Mouse (Mus musculus) mature B cell (primary cell): ENCODE data around the gene Borcs8.

Source experiments
- in situ Hi-C: fragments of 300-500 bp; cut with MboI; formaldehyde crosslinking; loops from 2 replicates; pipeline ENCODE4 v1.14.3; 2019

The Borcs8 gene

DNA sequence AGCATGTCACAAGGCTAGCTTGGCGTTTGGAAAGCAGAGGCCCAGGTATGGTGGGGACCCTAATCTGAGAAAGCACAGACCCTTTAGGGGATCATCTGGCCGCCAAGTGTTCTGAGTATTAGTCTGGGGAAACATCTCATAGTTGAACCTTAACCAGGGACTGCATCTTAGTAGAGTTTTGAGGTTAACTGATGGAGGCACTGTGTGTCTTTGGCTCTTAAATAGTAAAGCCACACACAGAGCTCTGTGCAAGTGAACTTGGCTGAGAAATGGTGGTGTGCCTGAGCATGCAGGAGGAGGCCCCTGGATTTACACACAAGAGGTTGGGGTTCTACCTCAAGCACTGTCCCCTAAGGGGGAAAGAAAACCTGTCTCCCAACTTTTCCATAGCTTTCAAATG lies 38.9 kb downstream of the Borcs8 start:
- in situ Hi-C loops: no loop called here

DNA sequence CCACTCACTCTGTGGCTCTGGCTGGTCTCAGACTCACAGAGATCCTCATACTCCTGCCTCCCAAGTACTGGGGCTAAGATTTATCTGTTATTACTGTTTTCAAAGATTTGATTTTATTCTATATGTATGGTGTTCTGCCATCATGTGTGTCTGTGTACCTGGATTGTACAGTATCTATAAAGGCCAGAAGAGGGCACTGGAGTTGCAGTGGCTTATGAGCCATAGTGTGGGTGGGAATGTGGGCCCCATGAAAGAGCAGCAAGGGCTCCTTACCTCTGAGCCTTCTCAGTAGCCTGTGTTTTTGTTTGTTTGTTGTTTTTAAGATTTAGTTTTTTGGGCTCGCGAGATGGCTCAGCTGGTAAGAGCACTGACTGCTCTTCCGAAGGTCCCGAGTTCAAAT lies 39.8 kb downstream of the Borcs8 start:
- in situ Hi-C loops: no loop called here

DNA sequence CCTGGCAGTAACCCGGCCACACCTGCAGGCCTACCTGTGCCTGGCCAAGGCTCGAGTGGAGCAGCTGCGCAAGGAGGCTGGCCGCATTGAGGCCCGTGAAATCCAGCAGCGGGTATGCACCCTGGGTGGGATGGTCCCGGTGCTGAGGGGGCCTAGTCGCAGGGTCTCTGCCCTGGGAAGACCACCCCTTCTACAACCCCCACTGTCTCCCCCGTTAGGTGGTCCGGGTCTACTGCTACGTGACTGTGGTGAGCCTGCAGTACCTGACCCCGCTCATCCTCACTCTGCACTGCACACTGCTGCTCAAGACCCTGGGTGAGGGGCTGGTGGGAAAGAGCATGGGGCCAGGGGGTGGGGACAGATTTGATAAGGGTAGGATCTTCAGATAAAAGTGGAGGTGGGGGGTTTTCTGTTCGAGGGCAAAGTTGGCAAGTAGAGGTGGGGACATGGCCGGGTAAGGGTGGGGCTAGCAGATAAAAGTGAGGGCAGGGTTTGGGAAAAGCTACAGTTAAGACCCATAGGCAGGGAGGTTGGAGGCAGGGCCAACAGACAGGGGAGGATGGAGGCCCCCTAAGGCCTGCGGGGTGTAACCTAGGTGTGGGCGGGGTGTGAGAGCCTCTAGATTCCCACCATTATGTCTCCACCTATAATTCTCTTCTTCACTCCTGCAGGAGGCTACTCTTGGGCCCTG lies 42.1 kb downstream of the Borcs8 start:
- in situ Hi-C loops: no loop called here

DNA sequence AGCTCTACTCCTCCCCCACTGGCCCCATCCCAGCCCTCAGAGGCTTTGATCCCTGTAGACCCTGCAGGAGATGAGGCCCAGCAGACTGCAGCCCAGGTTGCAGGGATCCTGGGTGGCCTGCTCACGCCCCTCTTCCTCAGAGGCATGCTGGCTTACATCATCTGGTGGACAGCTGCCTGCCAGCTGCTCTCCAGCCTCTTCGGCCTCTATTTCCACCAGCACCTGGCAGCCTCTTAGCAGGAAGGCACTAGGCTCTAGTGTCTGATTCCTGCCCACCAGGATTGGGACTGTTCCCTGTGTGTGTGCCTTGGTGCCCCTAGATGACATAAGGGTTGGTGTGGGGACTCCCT lies 42.6 kb downstream of the Borcs8 start:
- in situ Hi-C loops: no loop called here

DNA sequence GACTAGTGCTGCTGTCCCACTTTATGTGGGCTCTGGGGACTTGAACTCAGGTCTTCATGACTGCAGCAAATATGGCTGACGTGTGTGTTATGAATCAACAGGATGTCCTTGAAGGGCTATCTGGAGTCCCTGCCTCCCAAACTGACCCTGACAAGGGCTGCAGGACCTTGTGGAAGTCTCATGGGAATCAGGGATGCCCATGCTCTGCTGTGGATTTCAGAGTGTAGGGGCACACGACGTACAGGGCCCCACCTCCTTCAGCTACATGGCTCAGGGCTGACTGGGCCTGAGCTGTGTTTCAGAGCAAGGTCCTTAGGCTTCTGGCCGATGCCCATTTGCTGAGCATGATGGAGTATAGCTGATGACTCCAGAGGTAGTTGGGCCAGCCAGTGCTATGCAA lies 43.9 kb downstream of the Borcs8 start:
- in situ Hi-C loops: no loop called here

DNA sequence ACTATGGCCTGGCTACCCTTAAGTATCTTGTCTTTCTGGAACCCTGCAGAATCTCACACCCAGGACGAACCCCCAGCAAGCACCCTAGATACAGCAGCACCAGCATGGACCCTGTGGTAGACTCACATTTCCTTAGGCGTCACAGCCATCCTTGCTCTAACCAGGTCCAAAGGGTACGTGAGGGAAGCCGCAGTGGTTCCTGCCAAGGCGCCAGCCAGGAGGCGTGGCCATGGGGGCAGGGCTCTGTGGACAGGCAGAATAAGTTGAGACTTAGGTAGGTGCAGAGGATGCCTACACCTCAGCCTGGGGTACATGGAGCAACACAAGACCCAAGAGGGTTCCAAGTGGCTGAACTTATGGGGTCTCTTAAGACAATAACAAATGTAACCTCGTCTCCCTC lies 49.4 kb downstream of the Borcs8 start:
- in situ Hi-C loops: no loop called here

DNA sequence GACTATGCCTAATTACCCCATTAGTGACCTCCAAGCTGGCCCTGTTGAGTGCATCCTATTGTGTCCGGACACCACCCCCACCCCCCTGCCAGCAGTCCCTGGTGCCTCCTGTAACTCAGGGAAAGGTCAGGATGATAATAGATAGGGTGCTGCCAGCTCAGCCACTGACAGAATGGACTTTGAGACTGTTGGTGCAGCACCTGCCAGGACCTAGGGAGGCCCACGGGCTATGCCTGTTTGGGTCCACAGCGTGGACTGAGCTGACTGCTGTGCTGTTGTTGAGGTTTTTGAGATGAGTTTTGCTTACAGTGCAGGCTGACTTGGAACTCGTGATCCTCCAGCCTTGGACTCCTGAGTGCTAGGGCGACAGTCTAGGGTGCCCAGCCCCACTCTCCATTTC lies 53.9 kb downstream of the Borcs8 start:
- in situ Hi-C loops: no loop called here

DNA sequence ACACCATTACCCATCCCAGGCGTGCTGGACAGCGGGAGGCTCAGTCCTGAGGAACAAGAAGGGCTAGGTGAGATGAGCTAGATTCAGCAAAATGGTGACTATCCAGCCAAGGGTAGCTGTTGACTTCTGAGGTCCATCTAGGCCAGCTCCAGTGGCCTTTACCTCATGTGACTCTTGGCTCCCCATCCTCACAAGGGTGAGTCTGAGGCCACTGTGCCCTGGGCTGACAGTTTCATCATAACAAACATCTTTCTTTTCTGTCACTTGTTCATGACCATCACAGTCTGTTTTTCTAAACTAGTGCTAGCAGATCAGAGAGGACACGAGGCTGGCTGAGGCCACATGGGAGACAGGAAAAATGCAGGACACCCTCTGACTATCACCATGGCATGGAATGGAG lies 54.9 kb downstream of the Borcs8 start:
- in situ Hi-C loops: no loop called here

DNA sequence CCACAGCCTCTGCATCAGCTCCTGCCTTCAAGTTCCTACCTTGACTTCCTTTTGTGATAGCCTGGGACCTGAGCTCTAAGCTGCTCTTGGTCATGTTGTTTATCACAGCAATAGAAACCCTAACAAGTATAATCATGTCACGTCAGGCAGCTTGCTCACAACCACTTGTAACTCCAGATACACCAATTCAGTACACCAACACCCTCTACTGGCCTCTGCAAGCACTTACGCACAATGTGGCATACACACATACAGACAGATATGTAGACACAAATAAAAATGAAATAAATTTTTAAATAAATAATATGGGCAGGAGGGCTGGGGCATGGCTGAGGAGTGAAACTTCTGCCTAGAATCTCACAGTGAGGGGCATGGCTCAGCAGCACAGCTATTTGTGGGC lies 56.5 kb downstream of the Borcs8 start:
- in situ Hi-C loops: no loop called here
